Mouse (Mus musculus) G1E (cell line): ENCODE measurements around the gene Dnajc19.

Experiments
- CTCF ChIP-seq: IDR thresholded peaks from 2 replicates; pipeline ENCODE4 v1.5.1; 2012; ENCODE audit warnings: low read depth, low read length, inconsistent platforms, mixed read lengths
- GATA1 ChIP-seq: IDR thresholded peaks from 2 replicates; pipeline ENCODE4 v1.6.1; 2012; ENCODE audit warnings: borderline replicate concordance, low read length, inconsistent platforms, mixed read lengths
- GATA2 ChIP-seq: IDR thresholded peaks from 2 replicates; pipeline ENCODE4 v1.6.1; 2012; ENCODE audit warnings: low read depth, low read length, inconsistent platforms, borderline replicate concordance
- POLR2AphosphoS5 ChIP-seq: IDR thresholded peaks from 2 replicates; pipeline ENCODE4 v1.6.1; 2012; ENCODE audit warnings: low read depth, low read length, inconsistent platforms; ENCODE audit not compliant: insufficient replicate concordance
- TAL1 ChIP-seq: conservative IDR thresholded peaks from 2 replicates; pipeline ENCODE4 v1.6.1; 2012; ENCODE audit warnings: low read depth, low read length, inconsistent platforms, mixed read lengths

DNA sequence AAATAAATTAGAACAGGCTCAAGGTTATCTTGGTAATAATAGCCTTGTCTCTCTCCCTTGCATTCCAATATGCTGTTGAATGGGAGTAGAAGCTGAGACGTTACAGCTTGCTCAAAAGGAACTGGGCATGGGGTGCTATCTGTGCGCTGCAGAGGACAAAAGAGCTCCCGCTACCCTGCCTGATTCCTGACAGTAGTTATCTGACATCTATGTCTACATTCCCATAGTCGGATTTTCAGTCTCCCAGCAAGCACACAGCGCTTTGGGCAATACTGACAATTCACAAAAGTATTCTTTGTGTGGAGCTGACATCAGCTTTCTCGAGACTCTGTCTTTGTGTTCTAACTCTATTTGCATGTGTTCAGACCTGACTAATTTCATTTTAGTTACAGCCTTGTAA is 34.7 kb upstream of the Dnajc19 start:
- TF ChIP-seq CTCF (no peak), GATA1 (no peak), POLR2AphosphoS5 (no peak), TAL1 (no peak), GATA2 (no peak)
